Mouse (Mus musculus) large intestine, adult 2 months (tissue): ENCODE data around the gene Oas1d. TPM values are rescaled to one million over a fixed set of nuclear protein-coding genes. Genes with fewer than 3 reads are reported as not detected.

Experiments
- DNase-seq: peaks from one replicate; pipeline ENCODE4 v3.0.0-alpha.2; 2012; ENCODE audit warnings: low read depth, low spot score
- WGBS: fragments of 180-500 bp; shearing (Covaris S2); methylation state at CpG from one replicate; pipeline ENCODE4 v1.1.7; 2018; 5-methylcytosine and 5-hydroxymethylcytosine counted together
- polyA plus RNA-seq: library from polyadenylated mRNA; depleted of rRNA; stranded (reverse); fragments of >200 nt; gene quantifications from 2 replicates; pipeline ENCODE4 v1.2.3, GENCODE M21; 2012; rRNA removed

Gene Oas1d
- polyA plus RNA-seq, 1 experiment = 0.42 TPM

GRCm38 (mm10) chr5:120966156-120966555 is 51.8 kb downstream of the Oas1d start:
- DNase-seq = no peak
- 62% methylated on average over 4 of the region's 4 CpGs for WGBS

- WGBS = 85% methylated on average over 8 of the region's 8 CpGs
- DNase-seq = no peak
Observed at GRCm38 (mm10) chr5:120966894-120967293, 52.6 kb downstream of the Oas1d start.

- DNase-seq = no peak
- WGBS = 74% methylated on average over 13 of the region's 13 CpGs
Observed at GRCm38 (mm10) chr5:120967355-120968133, 53.2 kb downstream of the Oas1d start.

- DNase-seq = no peak
- 55% methylated on average over 4 of the region's 4 CpGs for WGBS
Observed at GRCm38 (mm10) chr5:120968134-120968532, 53.8 kb downstream of the Oas1d start.

GRCm38 (mm10) chr5:120968799-120969198 is 54.5 kb downstream of the Oas1d start:
- WGBS = 78% methylated on average over 8 of the region's 8 CpGs
- DNase-seq = no peak

GRCm38 (mm10) chr5:120969703-120970102 is 55.4 kb downstream of the Oas1d start:
- DNase-seq = no peak
- WGBS = 4% methylated on average over 4 of the region's 4 CpGs

Other genes starting within 250 kb of the Oas1d start
- 19.7 and 20.8 TPM in 2 replicates for gene Dtx1, start 202.6 kb upstream of the Oas1d start, polyA plus RNA-seq
- 3.9 and 6.4 TPM in 2 replicates for gene Oas2, start 164.7 kb upstream of the Oas1d start, polyA plus RNA-seq
- 10.9 and 36.1 TPM in 2 replicates for gene Oas3, start 136.9 kb upstream of the Oas1d start, polyA plus RNA-seq
- 0.06 and 0.75 TPM in 2 replicates for gene Oas1e, start 119.0 kb upstream of the Oas1d start, polyA plus RNA-seq
- gene Oas1c, start 102.0 kb upstream of the Oas1d start, polyA plus RNA-seq = 1.5 and 1.7 TPM in 2 replicates
- 0.62 and 1.3 TPM in 2 replicates for gene Oas1f, start 67.2 kb upstream of the Oas1d start, polyA plus RNA-seq
- gene Oas1h, start 53.1 kb upstream of the Oas1d start, polyA plus RNA-seq = not detected in 2 replicates
- 19.2 and 41.4 TPM in 2 replicates for gene Oas1g, start 26.9 kb upstream of the Oas1d start, polyA plus RNA-seq
- gene Oas1a, start 7.0 kb upstream of the Oas1d start, polyA plus RNA-seq = 33.1 and 61.0 TPM in 2 replicates
- gene Rph3a, start 95.6 kb downstream of the Oas1d start, polyA plus RNA-seq = 0.31 and 0.33 TPM in 2 replicates